Mouse (Mus musculus) G1E (cell line): ENCODE data around the gene Slc35a1.

Experiments used
- CTCF ChIP-seq: IDR thresholded peaks from 2 replicates; pipeline ENCODE4 v1.5.1; 2012; ENCODE audit warnings: low read depth, low read length, inconsistent platforms, mixed read lengths
- GATA1 ChIP-seq: IDR thresholded peaks from 2 replicates; pipeline ENCODE4 v1.6.1; 2012; ENCODE audit warnings: borderline replicate concordance, low read length, inconsistent platforms, mixed read lengths
- POLR2AphosphoS5 ChIP-seq: IDR thresholded peaks from 2 replicates; pipeline ENCODE4 v1.6.1; 2012; ENCODE audit warnings: low read depth, low read length, inconsistent platforms; ENCODE audit not compliant: insufficient replicate concordance

DNA sequence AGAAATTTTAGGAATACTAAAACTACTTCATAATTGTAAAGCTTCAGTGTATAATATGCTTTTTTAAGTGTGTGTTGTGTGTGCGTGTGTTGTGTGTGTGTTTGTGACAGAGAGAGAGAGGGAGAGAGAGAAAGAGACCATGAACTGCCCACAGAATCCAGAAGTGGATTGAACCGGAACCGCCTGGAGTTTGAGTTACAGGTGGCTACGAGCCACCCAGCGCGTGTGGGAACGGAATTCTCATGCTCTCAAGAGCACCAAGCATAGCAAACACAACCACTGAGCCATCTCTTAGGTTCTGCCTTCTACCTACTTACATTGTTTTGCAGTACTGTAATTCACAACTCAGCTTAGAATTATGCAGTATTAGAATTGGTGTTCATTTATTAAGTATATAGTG lies 53.1 kb downstream of the Slc35a1 start:
- no peak for TF ChIP-seq CTCF
- no peak for TF ChIP-seq GATA1
- TF ChIP-seq POLR2AphosphoS5, result no peak
